Mouse (Mus musculus) urinary bladder, postnatal 4 days (tissue): ENCODE results near the gene Espnl.

Experiments used
- DNase-seq, 2 experiments: peaks; one replicate each; pipeline ENCODE4 v3.0.0; 2021 to 2022; ENCODE audit warnings: low spot score in 2 of 2

Espnl gene

GRCm38 (mm10) chr1:91380453-91381090 is 58.7 kb downstream of the Espnl start:
- peak in 1 of 2 experiments; percentile 78 for DNase-seq

GRCm38 (mm10) chr1:91381091-91381471 is 59.2 kb downstream of the Espnl start:
- DNase-seq: no peak

- DNase-seq: no peak
Measured at GRCm38 (mm10) chr1:91390369-91390768, 68.5 kb downstream of the Espnl start.

- no peak for DNase-seq
Measured at GRCm38 (mm10) chr1:91397927-91398259, 76.0 kb downstream of the Espnl start.
